Mouse (Mus musculus): ENCODE data around the gene Ctrc.

- TF ChIP-seq POLR2A (IDR thresholded peaks at IDR 0.05; ENCODE audit: borderline replicate concordance, extremely low read depth, low read depth, low read length): no peak
- TF ChIP-seq CTCF (IDR thresholded peaks at IDR 0.05; ENCODE audit: insufficient read depth, low read length): no peak
Measured at GRCm38 (mm10) chr4:141796356-141796755, 49.8 kb downstream of the Ctrc start.
